Mouse (Mus musculus): ENCODE data around the gene Bhlhe23.

GRCm38 (mm10) chr2:180824061-180824460 lies 47.4 kb upstream of the Bhlhe23 start:
- TF ChIP-seq CTCF (IDR thresholded peaks at IDR 0.05), result no peak
- no peak for TF ChIP-seq POLR2A (IDR thresholded peaks at IDR 0.05; ENCODE audit: insufficient read depth, low read depth, low read length)
- TF ChIP-seq EP300 (IDR thresholded peaks at IDR 0.05; ENCODE audit: insufficient read depth, low read depth, low read length), result no peak
